Mouse (Mus musculus): ENCODE measurements around the gene Rnf40.
"Not testable (repeated sequence)": the region's sequence is repeated elsewhere in the genome, so short reads cannot be mapped to it uniquely, and the experiment has no call there.

GRCm38 (mm10) chr7:127618402-127618801 is 29.8 kb downstream of the Rnf40 start:
- TF ChIP-seq CTCF (IDR thresholded peaks at IDR 0.05; ENCODE audit: insufficient read depth, low read length); POLR2A (IDR thresholded peaks at IDR 0.05; ENCODE audit: borderline replicate concordance, extremely low read depth, low read depth, low read length): not testable (repeated sequence)
